Mouse (Mus musculus) ES-E14 (cell line): ENCODE measurements around the gene Hltf. TPM values are rescaled to one million over a fixed set of nuclear protein-coding genes. Genes with fewer than 3 reads are reported as not detected.
"Not testable (repeated sequence)": the region's sequence is repeated elsewhere in the genome, so short reads cannot be mapped to it uniquely, and the experiment has no call there.

Source experiments
- DNase-seq: peaks from one replicate; pipeline ENCODE4 v3.0.0-alpha.2; 2013; ENCODE audit warnings: low read depth, low spot score
- H3K27ac ChIP-seq: 2 replicates; pipeline ENCODE4 v1.5.1; 2012; ENCODE audit warnings: low read depth, mild to moderate bottlenecking, low read length, moderate library complexity, mixed read lengths; ENCODE audit not compliant: poor library complexity, insufficient read depth, severe bottlenecking
- H3K36me3 ChIP-seq: 2 replicates; pipeline ENCODE4 v1.6.1; 2012; ENCODE audit warnings: mild to moderate bottlenecking, low read length, moderate library complexity, mixed read lengths; ENCODE audit not compliant: control insufficient read depth, poor library complexity, insufficient read depth, severe bottlenecking
- H3K4me1 ChIP-seq, 2 experiments: fragments of 150-350 bp in 1 of 2; sonication (generic) in 1 of 2; 2 replicates each; pipeline ENCODE4 v1.6.1; 2012; ENCODE audit warnings: low read length in 2 of 2, mild to moderate bottlenecking in 1 of 2, mixed read lengths in 1 of 2; ENCODE audit not compliant: control insufficient read depth in 2 of 2, insufficient read depth in 2 of 2, poor library complexity in 1 of 2
- H3K4me3 ChIP-seq, 2 experiments: fragments of 150-350 bp in 1 of 2; sonication (generic) in 1 of 2; 2 replicates each; pipeline ENCODE4 v1.5.1; 2012; ENCODE audit warnings: low read length in 2 of 2, low read depth in 1 of 2, mild to moderate bottlenecking in 1 of 2, mixed read lengths in 1 of 2; ENCODE audit not compliant: insufficient read depth in 1 of 2, poor library complexity in 1 of 2, severe bottlenecking in 1 of 2
- H3K9ac ChIP-seq: 2 replicates; pipeline ENCODE4 v1.6.1; 2012; ENCODE audit warnings: low read depth, mild to moderate bottlenecking, low read length, mixed read lengths; ENCODE audit not compliant: poor library complexity, insufficient read depth, severe bottlenecking
- H3K9me3 ChIP-seq: fragments of 150-350 bp; sonication (generic); 2 replicates; pipeline ENCODE4 v1.6.1; 2012; ENCODE audit warnings: low read depth, mild to moderate bottlenecking, low read length; ENCODE audit not compliant: control insufficient read depth, insufficient read depth
- CHD2 ChIP-seq: IDR thresholded peaks from 2 replicates; pipeline ENCODE4 v1.6.1; 2014; ENCODE audit warnings: mild to moderate bottlenecking, low read depth, low read length, inconsistent platforms
- HCFC1 ChIP-seq: IDR thresholded peaks from 2 replicates; pipeline ENCODE4 v1.6.1; 2012; ENCODE audit warnings: low read length, inconsistent platforms, borderline replicate concordance; ENCODE audit not compliant: insufficient read depth
- MAFK ChIP-seq: IDR thresholded peaks from 2 replicates; pipeline ENCODE4 v1.6.1; 2014; ENCODE audit warnings: mild to moderate bottlenecking, low read depth, low read length, inconsistent platforms; ENCODE audit not compliant: insufficient read depth
- ZC3H11A ChIP-seq: IDR thresholded peaks from 2 replicates; pipeline ENCODE4 v1.6.1; 2012; ENCODE audit warnings: low read depth, mild to moderate bottlenecking, inconsistent platforms, low read length, borderline replicate concordance
- ZNF384 ChIP-seq: IDR thresholded peaks from 2 replicates; pipeline ENCODE4 v1.6.1; 2012; ENCODE audit warnings: low read depth, low read length, inconsistent platforms
- in situ Hi-C, 2 experiments: fragments of 600-800 bp; cut with MboI; formaldehyde crosslinking; loops; one replicate each; pipeline ENCODE4 v1.15.1; 2025; ENCODE audit warnings: low sequenced_read_pairs in 2 of 2, inconsistent platforms in 1 of 2; ENCODE audit not compliant: unreplicated experiment in 2 of 2
- total RNA-seq: library from RNA; depleted of rRNA; stranded (reverse); fragments of 300-350 nt; gene quantifications from 2 replicates; pipeline ENCODE4 v1.2.3, GENCODE M21; 2012; rRNA removed

The Hltf gene
- 21.0 and 21.2 TPM in 2 replicates for total RNA-seq

- TF ChIP-seq ZNF384 = no peak
- peak; percentile 87 for TF ChIP-seq CHD2
- 0 out of 2 replicates have a peak, but pooled peaks have one; percentile 31 for TF ChIP-seq HCFC1
- H3K36me3 ChIP-seq = no peaks in the 10 kb centered on the region
- H3K27ac ChIP-seq = peak within 1 kb of the TSS; percentile 69
- in situ Hi-C loops = no loop called here
- H3K4me1 ChIP-seq = peaks cover 0 to 4% of the 10 kb centered on the region in 2 experiments; a peak in 2 of 4 replicates
- H3K4me3 ChIP-seq = peak within 1 kb of the TSS; percentile 70 to 96
- DNase-seq = peak; percentile 93
- H3K9ac ChIP-seq = peak within 1 kb of the TSS; percentile 89
- no peaks in the 10 kb centered on the region for H3K9me3 ChIP-seq
Observed at GRCm38 (mm10) chr3:20057306-20058196, at the start of gene Hltf. Hltf (plus strand) TSS chr3:20057811.

GRCm38 (mm10) chr3:20010464-20010863 is 47.1 kb upstream of the Hltf start:
- in situ Hi-C loops = no loop called here
- DNase-seq = no peak
- Histone ChIP-seq H3K9ac (no peak overlapping the region), H3K27ac (no peak overlapping the region), H3K36me3 (peaks cover 9% of the 10 kb centered on the region), H3K4me1 (no peaks in the 10 kb centered on the region), H3K9me3 (no peaks in the 10 kb centered on the region), H3K4me3 (no peak overlapping the region)
- TF ChIP-seq MAFK (no peak), ZNF384 (peak; percentile 58; the same call in 1 of the 2 replicates)

- in situ Hi-C loops, DNase-seq, H3K36me3 ChIP-seq, H3K4me1 ChIP-seq, H3K27ac ChIP-seq, H3K4me3 ChIP-seq, H3K9ac ChIP-seq, H3K9me3 ChIP-seq: not testable (repeated sequence)
Observed at GRCm38 (mm10) chr3:20010905-20011304, 46.7 kb upstream of the Hltf start.

GRCm38 (mm10) chr3:20014454-20014853 is 43.2 kb upstream of the Hltf start:
- Histone ChIP-seq H3K36me3 (peaks cover 10% of the 10 kb centered on the region), H3K9me3 (no peaks in the 10 kb centered on the region), H3K4me1 (no peaks in the 10 kb centered on the region), H3K9ac (no peak overlapping the region), H3K27ac (no peak overlapping the region), H3K4me3 (no peak overlapping the region)
- TF ChIP-seq ZC3H11A (no peak), ZNF384 (no peak), HCFC1 (no peak), CHD2 (no peak), MAFK (no peak)
- in situ Hi-C loops = no loop called here
- no peak for DNase-seq

GRCm38 (mm10) chr3:20018076-20018475 is 39.5 kb upstream of the Hltf start:
- Histone ChIP-seq H3K4me3 (no peak overlapping the region), H3K9ac (no peak overlapping the region), H3K4me1 (peaks cover under 1 to 2% of the 10 kb centered on the region in 2 experiments; a peak in 2 of 4 replicates), H3K9me3 (no peaks in the 10 kb centered on the region), H3K27ac (no peak overlapping the region), H3K36me3 (peaks cover 12% of the 10 kb centered on the region)
- DNase-seq = no peak
- no peak for TF ChIP-seq ZNF384
- TF ChIP-seq ZC3H11A = no peak
- TF ChIP-seq CHD2 = no peak
- no peak for TF ChIP-seq MAFK
- TF ChIP-seq HCFC1 = no peak
- in situ Hi-C loops = no loop called here
